Mouse (Mus musculus) thymus, adult 18-20 months (tissue): ENCODE data around the gene Pih1d1.
"Not testable (repeated sequence)": the region's sequence is repeated elsewhere in the genome, so short reads cannot be mapped to it uniquely, and the experiment has no call there.

Experiments
- DNase-seq, 2 experiments: peaks; one replicate each; pipeline ENCODE4 v3.0.0; 2022; ENCODE audit warnings: mixed read lengths in 2 of 2

Gene Pih1d1

GRCm38 (mm10) chr7:45148534-45149098, 5.5 kb upstream of the Pih1d1 start:
- no peak for DNase-seq

- no peak for DNase-seq
Observed at GRCm38 (mm10) chr7:45149545-45149944, 4.6 kb upstream of the Pih1d1 start.

- no peak for DNase-seq
Observed at GRCm38 (mm10) chr7:45150321-45150720, 3.8 kb upstream of the Pih1d1 start.

GRCm38 (mm10) chr7:45151303-45151702, 2.8 kb upstream of the Pih1d1 start:
- DNase-seq = no peak

GRCm38 (mm10) chr7:45153052-45153451, 1.1 kb upstream of the Pih1d1 start:
- DNase-seq = not testable (repeated sequence)

- no peak for DNase-seq
Observed at GRCm38 (mm10) chr7:45153586-45153985, 517 bp upstream of the Pih1d1 start.

GRCm38 (mm10) chr7:45154993-45155514, 951 bp downstream of the Pih1d1 start:
- peak in 1 of 2 experiments; percentile 41 for DNase-seq

GRCm38 (mm10) chr7:45155590-45155989, 1.5 kb downstream of the Pih1d1 start:
- no peak for DNase-seq

- no peak for DNase-seq
Observed at GRCm38 (mm10) chr7:45156206-45156605, 2.1 kb downstream of the Pih1d1 start.

GRCm38 (mm10) chr7:45157459-45157858, 3.4 kb downstream of the Pih1d1 start:
- DNase-seq = no peak

- no peak for DNase-seq
Observed at GRCm38 (mm10) chr7:45158991-45159390, 4.9 kb downstream of the Pih1d1 start.

GRCm38 (mm10) chr7:45160316-45160800, 6.3 kb downstream of the Pih1d1 start:
- DNase-seq = no peak

- no peak for DNase-seq
Observed at GRCm38 (mm10) chr7:45160866-45161265, 6.8 kb downstream of the Pih1d1 start.

GRCm38 (mm10) chr7:45161612-45162473, 7.7 kb downstream of the Pih1d1 start:
- peak; percentile 83 to 84 for DNase-seq

GRCm38 (mm10) chr7:45162551-45162950, 8.4 kb downstream of the Pih1d1 start:
- DNase-seq = no peak

GRCm38 (mm10) chr7:45162996-45163615, 9.0 kb downstream of the Pih1d1 start:
- DNase-seq = no peak

- no peak for DNase-seq
Observed at GRCm38 (mm10) chr7:45163735-45164490, 9.8 kb downstream of the Pih1d1 start, which contains the start of gene Slc17a7. TSS of gene Slc17a7 (plus strand) at chr7:45163949.

- no peak for DNase-seq
Observed at GRCm38 (mm10) chr7:45164833-45165232, 10.7 kb downstream of the Pih1d1 start.

- DNase-seq = no peak
Observed at GRCm38 (mm10) chr7:45165701-45166100, 11.6 kb downstream of the Pih1d1 start.

- no peak for DNase-seq
Observed at GRCm38 (mm10) chr7:45166950-45167401, 12.9 kb downstream of the Pih1d1 start.

GRCm38 (mm10) chr7:45167761-45168445, 13.8 kb downstream of the Pih1d1 start:
- no peak for DNase-seq

GRCm38 (mm10) chr7:45168656-45169055, 14.6 kb downstream of the Pih1d1 start:
- DNase-seq = no peak
